Mouse (Mus musculus) thymus, adult 2 months (tissue): ENCODE measurements around the gene 1700092M07Rik. TPM values are rescaled to one million over a fixed set of nuclear protein-coding genes. Genes with fewer than 3 reads are reported as not detected.
A peak's percentile ranks its signal among the peaks of the same experiment; 100 is the strongest.

Source experiments
- DNase-seq: peaks from one replicate; pipeline ENCODE4 v3.0.0; 2021
- H3K27ac ChIP-seq: fragments of 200-500 bp; 2 replicates; pipeline ENCODE4 v1.5.1; 2012; ENCODE audit warnings: low read length, control low read depth; ENCODE audit not compliant: control insufficient read depth, insufficient read depth
- H3K27me3 ChIP-seq: fragments of 200-500 bp; 2 replicates; pipeline ENCODE4 v1.6.1; 2012; ENCODE audit warnings: mild to moderate bottlenecking, low read length, moderate library complexity, mixed read lengths; ENCODE audit not compliant: control insufficient read depth, insufficient read depth
- H3K36me3 ChIP-seq: fragments of 200-500 bp; 2 replicates; pipeline ENCODE4 v1.6.1; 2012; ENCODE audit warnings: mild to moderate bottlenecking, low read length, moderate library complexity; ENCODE audit not compliant: control insufficient read depth, insufficient read depth
- H3K4me1 ChIP-seq: fragments of 200-500 bp; replicated peaks from 2 replicates; pipeline ENCODE4 v1.6.1; 2012; ENCODE audit warnings: low read length; ENCODE audit not compliant: control insufficient read depth, insufficient read depth
- H3K4me3 ChIP-seq: fragments of 200-500 bp; 2 replicates; pipeline ENCODE4 v1.5.1; 2012; ENCODE audit warnings: mild to moderate bottlenecking, low read length, control low read depth, moderate library complexity; ENCODE audit not compliant: control insufficient read depth, insufficient read depth
- CTCF ChIP-seq: fragments of 200-500 bp; IDR thresholded peaks from 2 replicates; pipeline ENCODE4 v1.5.1; 2012; ENCODE audit warnings: mild to moderate bottlenecking, control low read depth, low read length, moderate library complexity, borderline replicate concordance; ENCODE audit not compliant: control insufficient read depth, poor library complexity, insufficient read depth; ENCODE audit errors: extremely low read depth
- POLR2A ChIP-seq: fragments of 200-500 bp; IDR thresholded peaks from 2 replicates; pipeline ENCODE4 v1.6.1; 2012; ENCODE audit warnings: mild to moderate bottlenecking, low read length, control low read depth, moderate library complexity; ENCODE audit not compliant: control insufficient read depth, poor library complexity, insufficient read depth; ENCODE audit errors: extremely low read depth
- WGBS: fragments of 180-500 bp; shearing (Covaris S2); methylation state at CpG from one replicate; pipeline ENCODE4 v1.1.7; 2018; 5-methylcytosine and 5-hydroxymethylcytosine counted together
- polyA plus RNA-seq: library from polyadenylated mRNA; depleted of rRNA; stranded (reverse); fragments of >200 nt; gene quantifications from 2 replicates; pipeline ENCODE4 v1.2.3, GENCODE M21; 2012

The 1700092M07Rik gene
- polyA plus RNA-seq, 1 experiment, result not detected

- no peak for DNase-seq
- no peak overlapping the region for H3K4me3 ChIP-seq
- TF ChIP-seq POLR2A, result no peak
- TF ChIP-seq CTCF, result no peak
Measured at GRCm38 (mm10) chr19:8758899-8759298, 18.4 kb downstream of the 1700092M07Rik start.

GRCm38 (mm10) chr19:8760757-8761156, 20.2 kb downstream of the 1700092M07Rik start:
- WGBS, result 93% methylated on average over 2 of the region's 2 CpGs
- H3K27ac ChIP-seq, result no peak overlapping the region
- no peaks in the 10 kb centered on the region for H3K27me3 ChIP-seq
- TF ChIP-seq POLR2A, result no peak
- TF ChIP-seq CTCF, result no peak
- H3K36me3 ChIP-seq, result peaks cover 37% of the 10 kb centered on the region
- peaks cover 6% of the 10 kb centered on the region for H3K4me1 ChIP-seq
- peak; percentile 20 for DNase-seq
- H3K4me3 ChIP-seq, result no peak overlapping the region

More at GRCm38 (mm10) chr19:8758899-8759298, 18.4 kb downstream of the 1700092M07Rik start:
- peaks cover 24% of the 10 kb centered on the region for H3K36me3 ChIP-seq
- H3K27ac ChIP-seq, result no peak overlapping the region
- H3K27me3 ChIP-seq, result no peaks in the 10 kb centered on the region
- WGBS, result 74% methylated on average over 2 of the region's 2 CpGs
- H3K4me1 ChIP-seq, result peaks cover 13% of the 10 kb centered on the region

DNA sequence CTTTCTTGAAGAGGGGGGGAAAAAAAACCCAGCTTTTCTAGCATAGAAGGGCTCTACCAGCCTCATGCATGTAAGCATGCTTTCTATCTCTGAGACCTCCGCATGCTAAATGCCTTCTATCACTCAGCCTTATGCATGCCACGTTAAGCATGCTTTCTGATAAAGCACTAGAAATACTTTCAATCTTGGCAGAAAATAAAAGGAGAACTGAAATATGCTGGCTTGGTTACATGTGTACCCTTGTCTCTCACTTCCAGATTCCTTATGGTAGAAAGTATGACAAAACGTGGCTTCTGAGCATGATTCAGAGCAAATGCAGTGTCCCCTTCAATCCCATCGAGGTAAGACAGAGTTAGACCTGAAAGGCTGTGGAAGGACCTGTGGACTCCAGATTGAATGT, 22.8 kb downstream of the 1700092M07Rik start:
- Histone ChIP-seq H3K27me3 (no peaks in the 10 kb centered on the region), H3K27ac (no peak overlapping the region), H3K36me3 (peaks cover 62% of the 10 kb centered on the region), H3K4me3 (no peak overlapping the region), H3K4me1 (peaks cover 4% of the 10 kb centered on the region; the same call in 1 of the 2 replicates)
- TF ChIP-seq CTCF, result no peak
- TF ChIP-seq POLR2A, result no peak
- 92% methylated on average over 4 of the region's 4 CpGs for WGBS
- no peak for DNase-seq

DNA sequence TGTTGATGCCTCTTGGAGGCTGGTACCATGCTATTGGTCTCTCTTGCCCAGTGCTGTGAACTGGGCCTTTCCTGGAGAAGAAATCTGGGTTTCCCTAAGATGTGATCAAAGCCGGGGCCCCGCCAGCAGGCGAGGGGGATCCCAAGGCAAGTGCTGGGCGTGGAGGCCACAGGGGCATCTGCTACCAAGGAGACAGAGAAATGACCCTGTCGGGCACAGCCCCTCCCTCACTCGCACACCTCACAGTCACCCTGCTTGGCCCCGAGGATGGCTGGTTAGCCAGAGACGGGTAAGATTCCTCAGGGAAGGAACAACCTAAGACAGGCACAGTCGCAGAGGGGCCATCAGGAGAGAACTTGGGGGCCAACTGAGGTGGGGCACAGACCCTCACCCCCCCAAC, 25.0 kb downstream of the 1700092M07Rik start:
- Histone ChIP-seq H3K27me3 (no peaks in the 10 kb centered on the region), H3K4me1 (peaks cover 4% of the 10 kb centered on the region), H3K27ac (no peak overlapping the region), H3K4me3 (no peak overlapping the region), H3K36me3 (peaks cover 83% of the 10 kb centered on the region)
- DNase-seq, result no peak
- WGBS, result 97% methylated on average over 9 of the region's 9 CpGs
- TF ChIP-seq POLR2A (no peak), CTCF (no peak)

DNA sequence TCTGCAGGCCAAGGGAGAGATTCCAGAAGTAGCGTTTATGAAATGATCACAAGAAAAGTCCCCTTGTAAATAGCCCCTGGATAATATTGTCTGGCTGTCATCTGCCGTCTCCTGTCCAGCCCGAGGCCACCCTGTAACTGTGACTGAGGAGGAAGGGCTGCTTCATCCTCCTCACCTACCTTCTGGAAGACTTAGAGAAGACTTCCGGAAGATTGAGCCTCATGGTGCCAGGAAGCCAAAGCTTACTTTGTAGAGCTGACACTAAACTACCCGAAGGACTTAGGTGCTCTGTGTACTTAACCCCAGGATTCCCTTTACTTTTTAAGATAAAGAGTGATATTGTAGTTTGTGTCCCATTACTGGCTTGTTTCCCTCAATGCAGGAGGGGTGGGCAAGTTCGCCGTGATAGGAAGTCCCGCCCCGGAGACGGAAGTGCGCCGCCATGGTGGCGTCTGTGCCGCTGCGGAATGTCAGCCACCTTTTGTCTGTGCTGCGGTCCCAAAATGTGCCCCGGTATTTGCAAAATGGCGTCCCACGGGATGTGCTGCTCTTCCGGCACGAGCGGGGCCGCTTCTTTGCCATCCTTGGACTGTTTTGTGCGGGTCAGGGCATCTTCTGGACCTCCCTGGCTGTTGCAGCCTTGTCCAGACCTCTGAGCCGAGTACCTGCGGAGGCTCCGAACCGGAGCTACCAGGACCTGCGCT, 30.2 kb downstream of the 1700092M07Rik start, which contains the start of gene Tmem223:
Tmem223 (plus strand) TSS at position 430 of the 704 bp plus-strand sequence.
- Histone ChIP-seq H3K4me1 (peaks cover 23% of the 10 kb centered on the region), H3K4me3 (peak within 1 kb of the TSS; percentile 78), H3K27ac (peak within 1 kb of the TSS; percentile 77), H3K27me3 (no peaks in the 10 kb centered on the region), H3K36me3 (peaks cover 52% of the 10 kb centered on the region)
- peak; percentile 87 for TF ChIP-seq POLR2A
- TF ChIP-seq CTCF, result peak; percentile 32; the same call in 1 of the 2 replicates
- DNase-seq, result peak; percentile 83
- WGBS, result 18% methylated on average over 29 of the region's 29 CpGs

DNA sequence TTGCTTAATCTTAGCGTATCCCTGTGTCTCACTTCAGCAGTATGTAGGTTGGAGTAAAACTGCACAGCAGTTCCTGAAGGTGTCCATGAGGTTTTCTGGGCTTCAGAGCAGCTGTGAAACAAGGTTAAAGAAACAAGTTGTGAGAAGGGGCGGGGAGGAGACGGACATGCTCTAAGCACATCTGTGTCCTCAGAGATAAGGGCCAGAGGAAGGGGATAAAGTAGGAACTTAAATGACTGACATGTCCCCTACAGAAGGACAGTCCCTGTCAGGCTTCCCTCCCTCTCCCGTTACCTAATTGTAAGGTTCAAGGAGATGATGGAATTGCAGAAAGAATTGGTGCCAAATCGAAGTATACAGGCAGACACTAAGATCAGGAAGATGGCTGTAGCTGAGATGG, 32.5 kb downstream of the 1700092M07Rik start:
- 69% methylated on average over 5 of the region's 5 CpGs for WGBS
- H3K4me1 ChIP-seq, result peaks cover 23% of the 10 kb centered on the region
- H3K27ac ChIP-seq, result no peak overlapping the region
- DNase-seq, result no peak
- no peak overlapping the region for H3K4me3 ChIP-seq
- H3K36me3 ChIP-seq, result peaks cover 29% of the 10 kb centered on the region
- TF ChIP-seq CTCF, result no peak
- TF ChIP-seq POLR2A, result no peak
- H3K27me3 ChIP-seq, result no peaks in the 10 kb centered on the region
